Mouse (Mus musculus) thymus, adult 2 months (tissue): ENCODE data around the gene Scd3.

Experiments
- CTCF ChIP-seq: fragments of 200-500 bp; IDR thresholded peaks from 2 replicates; pipeline ENCODE4 v1.5.1; 2012; ENCODE audit warnings: mild to moderate bottlenecking, control low read depth, low read length, moderate library complexity, borderline replicate concordance; ENCODE audit not compliant: control insufficient read depth, poor library complexity, insufficient read depth; ENCODE audit errors: extremely low read depth
- POLR2A ChIP-seq: fragments of 200-500 bp; IDR thresholded peaks from 2 replicates; pipeline ENCODE4 v1.6.1; 2012; ENCODE audit warnings: mild to moderate bottlenecking, low read length, control low read depth, moderate library complexity; ENCODE audit not compliant: control insufficient read depth, poor library complexity, insufficient read depth; ENCODE audit errors: extremely low read depth

- TF ChIP-seq CTCF = no peak
- TF ChIP-seq POLR2A = no peak
Observed at GRCm38 (mm10) chr19:44285554-44285953, 82.5 kb downstream of the Scd3 start.
